Mouse (Mus musculus) 3T3-L1 (cell line): ENCODE measurements at regions not wholly inside any gene's neighbourhood (a gene's known extent, or its start where the extent isn't known, plus 50 kb on each side); places are given as distances from the start of the nearest gene placed in this dataset.
A peak's percentile ranks its signal among the peaks of the same experiment; 100 is the strongest.
"Not testable (repeated sequence)": the region's sequence is repeated elsewhere in the genome, so short reads cannot be mapped to it uniquely, and the experiment has no call there.

Source experiments
- DNase-seq: peaks from one replicate; pipeline ENCODE4 v3.0.0-alpha.2; 2015; ENCODE audit warnings: low read depth, low spot score

DNA sequence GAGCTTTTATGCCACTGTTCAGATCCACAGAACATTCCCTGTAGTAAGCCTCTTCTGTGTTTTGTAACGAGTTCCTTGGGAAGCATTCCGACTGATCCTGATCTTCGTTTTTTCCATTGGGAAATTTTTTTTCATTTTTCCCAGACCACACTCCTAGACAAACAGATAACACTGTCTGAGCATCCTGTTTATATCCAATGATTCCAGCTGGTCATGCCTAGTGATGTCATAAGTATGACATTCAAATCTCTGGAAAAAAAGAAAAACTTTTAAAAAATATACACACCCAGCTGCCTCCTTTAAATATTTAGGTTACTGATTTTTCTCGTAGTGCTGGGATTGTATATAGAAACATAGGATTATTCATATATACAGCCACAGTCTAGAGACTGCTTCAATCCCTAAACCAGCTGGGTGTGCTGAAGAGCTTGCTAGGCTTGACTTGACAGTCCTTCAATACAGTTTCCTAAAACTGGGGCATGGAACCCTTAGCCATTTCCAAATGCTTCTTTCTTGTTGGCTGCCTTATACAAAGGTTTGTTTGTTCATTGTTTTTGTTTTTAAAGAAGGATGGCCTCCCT is 116.0 kb upstream of the Ghr start:
- DNase-seq, result no peak

DNA sequence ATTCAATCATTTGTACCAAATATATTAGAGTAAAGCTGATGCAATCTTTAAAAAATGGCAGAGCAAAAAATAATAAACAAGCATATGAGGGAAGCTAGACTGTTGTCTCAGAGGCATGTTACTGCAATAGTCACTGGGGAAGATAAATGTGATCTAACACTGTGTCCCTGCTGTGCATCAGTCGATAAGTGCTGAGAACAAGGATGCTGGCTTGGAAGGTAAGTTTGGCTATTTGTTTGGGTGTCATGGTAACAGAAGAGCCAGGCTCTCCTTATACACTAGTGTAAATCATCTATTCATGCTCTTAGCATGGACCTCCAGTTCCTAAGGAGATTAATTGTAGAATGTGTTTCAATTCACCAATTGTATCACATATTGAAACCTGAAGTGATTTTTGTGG is 102.0 kb upstream of the Ghr start:
- no peak for DNase-seq

DNA sequence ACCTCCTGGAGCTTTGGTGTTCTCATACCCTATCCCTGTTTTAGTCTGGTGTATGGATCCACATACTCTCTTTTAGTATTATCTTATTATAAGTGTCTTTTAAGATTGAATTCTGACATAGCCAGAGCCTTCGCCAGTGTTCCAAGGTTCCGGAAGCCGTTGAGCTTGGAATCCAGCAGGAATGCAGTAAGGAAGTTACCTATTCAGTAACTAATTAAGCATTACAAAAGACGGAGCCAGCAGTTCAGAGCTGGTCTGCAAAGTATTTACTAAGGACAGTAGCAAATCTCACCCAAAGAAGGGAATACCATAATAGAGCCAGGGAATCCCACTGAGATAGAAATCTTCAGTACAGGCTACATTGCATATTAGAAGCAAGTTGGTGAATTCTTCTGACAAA is 93.7 kb upstream of the Ghr start:
- not testable (repeated sequence) for DNase-seq

DNA sequence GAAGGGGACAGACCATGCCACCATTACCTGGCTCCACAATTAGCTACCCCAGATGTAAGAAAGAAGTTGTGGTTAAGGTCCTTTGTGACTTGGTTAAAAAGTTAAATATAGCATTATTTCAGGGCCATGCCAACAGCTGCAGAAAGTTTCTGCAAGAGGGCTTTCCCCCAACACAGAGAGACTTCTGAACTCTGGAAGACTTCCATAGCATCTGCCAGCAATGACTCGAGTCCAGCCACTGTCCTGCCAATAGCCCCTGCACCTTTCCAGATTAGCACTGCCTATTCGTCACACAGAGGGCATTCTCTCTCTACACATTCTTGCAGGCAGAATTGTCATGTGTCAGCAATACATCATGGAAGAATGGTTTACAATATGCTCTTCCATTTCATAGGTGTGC is 89.3 kb upstream of the Ghr start:
- peak; percentile 79 for DNase-seq

DNA sequence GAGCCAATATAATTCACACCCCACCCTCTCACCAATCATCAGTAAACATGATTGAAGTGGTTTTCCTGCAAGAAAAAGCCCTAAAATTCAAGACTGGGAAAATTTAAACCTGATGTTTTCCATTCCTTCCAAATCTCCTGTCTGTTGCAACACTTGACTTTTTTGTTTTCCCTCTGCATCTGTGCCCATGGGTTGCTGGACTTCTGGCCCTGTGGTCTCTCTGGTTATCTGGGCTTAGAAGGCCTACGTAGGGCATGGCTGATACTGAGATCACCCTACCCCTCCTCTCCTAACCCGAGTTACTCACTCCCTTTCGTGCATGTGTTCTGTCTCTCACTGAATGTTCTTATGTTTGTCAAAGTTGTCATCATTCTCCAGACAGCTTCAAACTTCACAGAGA is 87.9 kb upstream of the Ghr start:
- peak; percentile 79 for DNase-seq

DNA sequence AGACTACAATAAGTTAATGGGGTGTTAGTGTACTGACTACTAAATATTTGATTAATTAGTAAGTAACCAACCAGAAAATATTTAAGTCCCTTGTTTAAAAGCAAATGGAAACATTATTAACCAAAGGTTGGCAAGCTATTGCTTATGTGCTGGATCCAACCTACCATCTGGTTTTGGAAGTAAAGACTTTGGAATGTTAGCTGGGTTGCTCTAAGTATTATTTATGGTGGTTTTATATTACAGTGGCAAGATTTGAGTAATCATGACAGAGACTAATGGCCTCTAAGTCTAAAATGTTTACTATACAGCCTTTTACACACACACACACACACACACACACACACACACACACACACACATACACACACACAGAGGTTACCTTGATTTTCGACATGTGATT is 86.1 kb upstream of the Ghr start:
- DNase-seq, result peak; percentile 77

DNA sequence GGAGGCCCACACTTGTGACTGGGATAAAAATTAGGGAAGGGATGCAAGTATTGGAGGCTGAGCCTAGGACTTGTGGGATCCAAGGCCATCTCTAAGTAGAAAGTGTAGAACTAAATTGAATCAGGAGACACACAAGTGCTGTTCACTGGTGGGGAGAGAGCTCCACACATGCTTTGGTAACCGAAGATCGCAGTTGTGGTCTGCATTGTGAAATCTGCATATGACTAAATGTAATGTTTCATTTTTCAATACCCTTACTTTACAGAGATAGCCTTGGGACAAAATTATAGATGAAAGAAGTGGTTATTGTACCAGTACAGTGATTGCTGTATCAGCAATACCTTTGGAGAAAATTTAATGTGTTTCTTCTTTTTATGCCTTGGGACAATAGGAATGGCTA is 85.6 kb upstream of the Ghr start:
- peak; percentile 77 for DNase-seq

DNA sequence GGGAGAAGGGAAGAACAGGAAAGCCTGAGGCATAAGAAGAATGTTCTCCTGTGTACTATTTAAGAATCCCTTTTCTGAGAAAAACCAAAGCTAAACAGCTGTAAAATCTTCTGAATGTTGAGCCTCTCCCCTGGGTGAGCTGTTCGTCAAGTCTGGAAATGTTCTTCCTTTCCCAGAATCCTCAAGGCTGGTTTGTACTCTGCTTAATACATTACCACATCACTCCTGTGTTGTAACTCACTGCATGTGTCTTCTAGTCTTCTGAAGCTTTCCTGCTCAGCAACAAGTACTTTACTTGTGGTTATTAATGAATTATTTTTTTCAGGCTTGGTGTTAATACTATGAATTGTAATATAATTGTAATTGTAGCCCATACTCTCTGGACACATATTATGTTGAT is 65.4 kb upstream of the Ghr start:
- DNase-seq, result peak; percentile 29

DNA sequence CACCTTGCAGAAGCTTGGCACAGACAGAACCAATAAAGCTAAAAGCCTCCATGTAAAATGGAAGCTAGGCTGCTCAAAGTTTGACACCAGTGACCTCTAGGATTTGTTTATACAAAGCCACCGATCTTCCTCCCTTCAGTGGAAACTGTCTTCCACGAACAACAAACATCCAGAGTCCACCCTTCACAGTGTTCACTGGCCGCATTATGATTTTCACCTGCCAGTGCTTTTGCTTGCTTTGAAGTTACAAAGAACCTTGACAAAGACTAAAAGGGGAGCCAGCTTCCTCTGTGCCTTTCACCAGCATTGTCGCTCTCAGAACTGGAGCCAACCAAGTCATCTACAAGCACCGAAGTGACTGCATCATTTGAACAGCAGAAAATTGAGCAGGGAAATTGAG is 56.8 kb upstream of the Ghr start:
- no peak for DNase-seq
